Mouse (Mus musculus) gastrocnemius, postnatal 10 days (tissue): ENCODE data around the gene Ribc2. TPM values are rescaled to one million over a fixed set of nuclear protein-coding genes. Genes with fewer than 3 reads are reported as not detected.

ENCODE experiments used
- DNase-seq: peaks from one replicate; pipeline ENCODE4 v3.0.0; 2021; ENCODE audit warnings: mixed read lengths
- total RNA-seq, 2 experiments: library from RNA; stranded (reverse); gene quantifications; 2 replicates each; pipeline ENCODE4 v1.2.3; 2021

Ribc2 gene
- total RNA-seq, 2 experiments from 2014 or later, result not detected

- DNase-seq, result no peak
Observed at GRCm38 (mm10) chr15:85179528-85180180, 47.8 kb downstream of the Ribc2 start.

DNA sequence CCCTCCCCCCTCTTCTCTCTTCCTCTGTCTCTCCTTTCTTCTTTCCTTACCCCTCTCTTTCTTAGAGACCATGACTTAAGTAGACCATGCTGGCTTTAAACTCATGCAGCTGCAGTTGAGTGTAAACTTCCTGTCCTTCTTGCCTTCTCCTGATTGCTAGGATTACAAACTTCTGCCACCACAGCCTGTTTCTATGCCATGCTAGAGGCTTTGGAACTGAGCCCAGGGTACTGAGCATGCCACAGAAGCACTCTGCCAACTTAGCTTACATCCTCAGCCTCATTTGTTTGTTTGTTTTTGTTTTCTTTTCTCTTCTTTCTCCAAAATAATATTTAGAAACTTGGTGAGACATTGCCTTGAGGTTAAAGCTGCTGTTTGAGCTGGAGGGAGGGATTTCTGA lies 48.5 kb downstream of the Ribc2 start:
- DNase-seq, result no peak

DNA sequence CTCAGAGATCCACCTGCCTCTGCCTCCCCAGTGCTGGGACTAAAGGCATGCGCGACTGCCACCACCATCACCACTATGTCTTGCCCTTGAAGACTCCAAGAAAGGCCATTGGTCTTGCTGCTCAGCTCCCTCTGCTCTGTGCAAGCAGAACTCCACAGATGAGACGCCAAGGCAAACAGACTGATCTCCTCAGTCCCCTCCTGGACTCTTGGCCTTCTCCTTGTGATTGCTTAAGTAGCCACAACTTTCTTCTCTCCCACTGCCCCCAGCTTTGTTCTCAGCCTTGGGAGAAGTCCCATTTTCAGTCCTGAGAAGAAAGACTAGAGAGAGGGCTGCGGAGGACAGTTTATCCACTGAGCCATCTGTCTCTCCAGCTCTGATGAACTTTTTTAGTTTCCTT lies 50.2 kb downstream of the Ribc2 start:
- no peak for DNase-seq

DNA sequence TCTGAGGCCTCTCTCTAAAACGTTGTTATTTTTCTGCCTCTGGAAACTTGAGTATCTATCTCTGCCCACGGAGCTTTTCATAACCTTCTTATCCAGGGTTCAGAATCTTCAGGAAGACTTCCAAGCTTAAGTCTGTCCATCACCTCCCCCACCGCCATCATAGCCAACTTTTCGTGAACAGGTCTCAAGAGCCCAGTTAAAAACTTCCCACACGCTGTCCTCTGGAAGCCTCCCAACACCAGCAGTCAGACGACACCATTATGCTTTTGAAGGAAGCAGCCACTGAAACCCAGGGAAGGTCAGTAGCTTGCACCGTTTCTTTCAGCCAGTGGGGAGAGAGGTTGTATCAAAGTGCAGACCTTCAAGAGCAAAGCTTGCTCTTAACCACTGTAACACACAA lies 55.0 kb downstream of the Ribc2 start:
- DNase-seq, result no peak

DNA sequence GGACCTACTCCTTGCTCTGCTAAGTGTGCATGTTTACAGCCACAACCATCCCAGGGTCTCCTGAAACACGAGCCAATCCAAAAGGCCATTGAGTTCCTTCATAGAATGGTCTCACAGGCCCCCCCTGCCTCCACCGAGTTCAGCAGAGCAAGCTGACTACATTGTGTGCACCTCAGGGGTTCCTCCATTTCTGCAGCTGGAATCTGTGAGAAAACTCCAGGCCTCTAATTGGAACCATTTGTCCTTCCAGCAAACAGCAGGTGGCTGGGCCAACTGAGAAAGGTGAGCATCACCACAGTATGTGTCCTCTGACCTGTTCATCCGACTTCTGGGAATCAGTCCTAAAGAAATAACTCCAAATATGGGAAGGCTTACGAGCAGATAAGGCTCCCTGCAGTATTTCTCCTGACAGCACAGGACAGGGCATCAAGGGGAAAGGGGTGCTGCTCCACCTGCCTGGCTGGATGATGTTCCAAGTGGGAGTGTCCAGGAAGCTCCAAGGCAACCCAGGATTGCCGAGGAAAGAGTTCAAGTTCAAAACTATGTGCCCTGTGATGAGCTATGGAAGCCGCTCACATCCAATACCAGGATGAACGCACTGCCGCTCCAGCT lies 56.4 kb downstream of the Ribc2 start:
- DNase-seq, result no peak

Other genes with a start within 250 kb of the Ribc2 start
- gene Gm29666, start 212.0 kb upstream of the Ribc2 start, total RNA-seq, result under 1 TPM; 0.14 to 0.32 TPM
- gene Nup50, start 208.7 kb upstream of the Ribc2 start, total RNA-seq, result 10 to 100 TPM; 14.5 to 17.9 TPM
- gene 5031439G07Rik, start 143.5 kb upstream of the Ribc2 start, total RNA-seq, result 10 to 100 TPM; 23.5 to 27.3 TPM
- gene Upk3a, start 114.9 kb upstream of the Ribc2 start, total RNA-seq, result not detected
- gene Fam118a, start 103.1 kb upstream of the Ribc2 start, total RNA-seq, result 1 to 10 TPM; 7.0 to 7.1 TPM
- under 1 TPM in 1 of 2 experiments, not detected in 1; 0.34 TPM for gene Smc1b, start 114 bp upstream of the Ribc2 start, total RNA-seq
- gene Fbln1, start 73.9 kb downstream of the Ribc2 start, total RNA-seq, result 10 to 100 TPM; 18.7 to 23.4 TPM
- 10 to 100 TPM; 69.7 to 78.9 TPM for gene Atxn10, start 204.2 kb downstream of the Ribc2 start, total RNA-seq